Mouse (Mus musculus): ENCODE measurements around the gene Zfp287.

DNA sequence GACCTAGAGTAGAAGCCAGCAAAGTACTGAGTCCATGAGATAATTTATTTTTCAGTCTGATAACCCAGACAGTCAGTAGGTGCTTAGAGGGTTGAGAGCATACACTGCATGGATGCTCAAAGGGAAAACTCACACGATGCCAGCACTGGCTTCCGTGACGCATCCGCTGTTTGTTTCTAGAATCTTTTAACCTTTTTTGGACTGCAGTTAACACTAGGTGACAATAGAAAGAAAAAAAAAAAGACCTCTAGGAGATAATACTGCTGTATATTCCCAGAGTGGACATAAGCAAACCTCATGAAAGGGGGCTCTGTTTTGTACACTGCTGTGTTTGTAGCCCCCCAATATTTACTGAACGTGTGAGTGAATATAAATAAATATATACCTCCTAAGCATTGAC lies 62.7 kb downstream of the Zfp287 start:
- no peak for TF ChIP-seq USF1 (IDR thresholded peaks at IDR 0.05; ENCODE audit: low read depth)
- TF ChIP-seq MYOG (IDR thresholded peaks at IDR 0.05; ENCODE audit: control insufficient read depth, extremely low read depth, insufficient read length) = no peak
- no peak for TF ChIP-seq CTCF (IDR thresholded peaks at IDR 0.05; ENCODE audit: control insufficient read depth, insufficient read depth, insufficient read length)
